Mouse (Mus musculus) spleen, postnatal 10 days (tissue): ENCODE measurements around the gene Icosl.
A peak's percentile ranks its signal among the peaks of the same experiment; 100 is the strongest.
"Not testable (repeated sequence)": the region's sequence is repeated elsewhere in the genome, so short reads cannot be mapped to it uniquely, and the experiment has no call there.

Source experiments
- DNase-seq, 2 experiments: peaks; one replicate each; pipeline ENCODE4 v3.0.0; 2021 to 2022; ENCODE audit warnings: low spot score in 2 of 2

Gene Icosl

DNA sequence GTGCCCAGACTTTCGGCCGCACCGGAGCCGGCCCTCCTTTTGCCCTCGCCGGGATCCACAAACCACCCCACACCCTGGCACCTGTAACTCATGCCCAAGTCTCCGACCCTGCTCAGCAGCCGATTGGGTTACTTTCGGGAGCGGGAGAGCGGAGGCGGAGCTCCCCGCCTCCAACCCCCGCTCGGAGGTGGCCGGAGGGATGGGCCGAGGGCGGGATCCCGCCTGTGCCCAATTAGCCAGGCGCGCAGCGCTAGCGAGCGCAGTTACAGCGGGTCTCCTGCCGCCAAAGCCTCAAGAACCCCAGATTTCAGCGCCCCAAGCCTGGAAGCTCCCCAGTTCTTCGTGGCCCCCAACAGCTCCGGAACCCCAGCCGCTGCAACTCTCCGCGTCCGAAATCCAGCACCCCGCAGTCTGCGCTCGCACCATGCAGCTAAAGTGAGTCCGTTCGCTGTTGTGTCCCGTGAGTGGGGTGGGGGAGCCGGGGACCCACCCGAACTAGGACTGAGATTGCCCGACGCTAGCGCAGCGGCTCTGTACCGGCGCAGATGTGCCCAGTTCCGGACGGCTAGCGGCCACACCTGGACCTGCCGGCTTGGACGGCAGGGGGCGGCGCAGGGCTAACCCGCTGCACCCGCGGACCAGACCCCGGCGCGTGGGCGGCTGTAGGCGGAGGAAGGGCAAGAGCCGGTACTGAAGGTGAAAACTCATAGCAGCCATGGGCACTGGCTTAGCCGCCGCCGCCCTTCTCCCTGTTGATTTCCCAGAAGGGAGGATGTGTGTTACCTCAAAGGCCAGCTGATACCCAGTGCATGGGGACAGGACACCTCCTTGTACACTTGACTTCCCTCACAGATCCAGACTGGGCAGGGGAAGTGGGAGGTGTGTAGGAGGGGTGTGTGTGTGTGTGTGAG, at the start of gene Icosl:
Gene Icosl (plus strand): TSS at position 202 of the 911 bp plus-strand sequence.
- peak; percentile 63 to 87 for DNase-seq

DNA sequence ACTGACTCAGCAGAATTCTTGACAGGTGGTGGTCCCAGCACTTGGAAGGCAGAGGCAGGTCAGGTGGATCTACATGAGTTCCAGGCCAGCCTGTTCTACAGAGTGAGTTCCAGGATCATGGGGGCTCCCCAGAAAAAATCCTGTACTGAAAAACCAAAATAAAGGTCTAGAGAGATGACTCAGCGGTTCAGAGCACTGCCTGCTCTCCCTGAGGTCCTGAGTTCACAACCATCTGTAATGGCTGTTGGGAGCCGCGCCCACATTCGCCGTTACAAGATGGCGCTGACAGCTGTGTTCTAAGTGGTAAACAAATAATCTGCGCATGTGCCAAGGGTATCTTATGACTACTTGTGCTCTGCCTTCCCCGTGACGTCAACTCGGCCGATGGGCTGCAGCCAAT, 49.1 kb upstream of the Icosl start:
- peak in 1 of 2 experiments; percentile 33 for DNase-seq

DNA sequence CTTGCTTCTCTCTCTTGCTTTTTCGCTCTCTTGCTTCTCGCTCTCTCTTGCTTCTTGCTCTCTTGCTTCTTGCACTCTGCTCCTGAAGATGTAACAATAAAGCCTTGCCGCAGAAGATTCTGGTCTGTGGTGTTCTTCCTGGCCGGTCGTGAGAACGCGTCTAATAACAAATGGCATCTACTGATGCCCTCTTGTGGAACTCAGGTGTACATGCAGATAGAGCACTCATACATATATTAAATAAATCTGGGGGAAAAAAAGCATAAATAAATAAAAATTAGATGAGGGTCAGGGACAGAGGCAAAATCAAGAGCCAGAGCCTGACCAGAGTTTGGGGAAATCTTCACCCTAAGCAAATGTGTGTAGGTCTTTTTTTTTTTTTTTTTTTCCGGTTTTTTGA, 43.6 kb upstream of the Icosl start:
- not testable (repeated sequence) for DNase-seq

- DNase-seq = peak in 1 of 2 experiments; percentile 83
These were observed 41.0 kb upstream of the Icosl start for GRCm38 (mm10) chr10:78028129-78028528.

GRCm38 (mm10) chr10:78029080-78029479, 40.0 kb upstream of the Icosl start:
- DNase-seq = no peak

- DNase-seq = no peak
These were observed 37.1 kb upstream of the Icosl start for GRCm38 (mm10) chr10:78031987-78032386.

- DNase-seq = no peak
These were observed 32.0 kb upstream of the Icosl start for GRCm38 (mm10) chr10:78037139-78037538.

- DNase-seq = no peak
These were observed 27.5 kb upstream of the Icosl start, which contains the start of gene Dnmt3l for GRCm38 (mm10) chr10:78041647-78042046. TSS of gene Dnmt3l (plus strand) at chr10:78041947.

DNA sequence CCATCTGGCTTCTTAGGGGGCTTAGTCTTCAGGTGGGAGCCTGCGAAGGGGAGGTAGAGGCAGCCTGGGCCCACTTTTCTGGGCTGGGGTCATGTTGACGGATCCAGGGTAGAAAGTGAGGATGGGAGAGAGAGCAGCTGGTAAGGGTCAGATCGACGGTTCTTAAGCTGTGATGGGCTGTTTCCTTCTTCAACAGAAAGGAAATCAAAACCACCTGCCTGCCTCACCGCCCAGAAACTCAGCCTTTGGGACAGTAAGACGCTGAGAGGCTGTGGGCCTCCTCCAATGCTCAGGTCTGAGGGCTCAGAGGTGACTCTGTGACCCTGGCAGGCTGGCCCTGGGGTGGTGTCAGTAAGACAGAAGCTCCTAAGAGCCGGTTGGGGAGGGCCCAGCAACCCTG, 27.0 kb upstream of the Icosl start:
- no peak for DNase-seq

GRCm38 (mm10) chr10:78042697-78043405, 26.3 kb upstream of the Icosl start:
- DNase-seq = no peak

GRCm38 (mm10) chr10:78043406-78043836, 25.7 kb upstream of the Icosl start, which contains the start of gene Aire:
TSS of gene Aire (minus strand) at chr10:78043610.
- peak; percentile 51 to 72 for DNase-seq

GRCm38 (mm10) chr10:78044531-78044930, 24.6 kb upstream of the Icosl start:
- DNase-seq = no peak

- DNase-seq = no peak
These were observed 22.7 kb upstream of the Icosl start for GRCm38 (mm10) chr10:78046388-78046787.

DNA sequence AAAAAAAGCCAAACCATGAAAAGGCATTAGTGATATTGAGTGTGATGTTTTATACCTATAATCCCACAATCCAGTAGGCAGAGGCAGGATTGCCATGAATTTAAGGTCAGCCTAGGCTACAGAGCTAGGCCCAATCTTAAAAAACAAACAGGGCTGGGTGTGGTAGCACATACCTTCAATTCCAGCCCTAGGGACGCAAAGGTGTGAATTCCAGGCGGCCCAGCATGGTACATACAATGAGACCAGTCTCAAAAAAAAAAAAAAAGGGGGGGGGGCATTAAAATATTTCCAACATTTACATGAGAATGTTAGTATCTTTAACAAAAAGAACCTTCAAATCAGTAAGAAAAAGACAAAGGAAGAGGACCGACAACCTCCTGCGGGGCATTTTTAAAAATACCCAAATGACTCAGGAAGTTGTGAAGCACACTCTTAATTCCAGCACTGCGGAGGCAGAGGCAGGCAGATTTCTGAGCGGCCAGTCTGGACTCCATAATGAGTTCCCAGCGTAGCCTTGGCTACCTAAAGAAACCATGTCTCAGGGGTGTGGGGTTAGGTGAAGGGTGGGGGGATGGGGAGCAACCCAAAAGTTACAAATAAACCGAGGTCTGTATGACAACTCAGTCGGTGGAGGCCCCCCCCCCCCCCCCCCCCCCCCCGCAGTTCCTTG, 20.9 kb upstream of the Icosl start:
- no peak for DNase-seq

DNA sequence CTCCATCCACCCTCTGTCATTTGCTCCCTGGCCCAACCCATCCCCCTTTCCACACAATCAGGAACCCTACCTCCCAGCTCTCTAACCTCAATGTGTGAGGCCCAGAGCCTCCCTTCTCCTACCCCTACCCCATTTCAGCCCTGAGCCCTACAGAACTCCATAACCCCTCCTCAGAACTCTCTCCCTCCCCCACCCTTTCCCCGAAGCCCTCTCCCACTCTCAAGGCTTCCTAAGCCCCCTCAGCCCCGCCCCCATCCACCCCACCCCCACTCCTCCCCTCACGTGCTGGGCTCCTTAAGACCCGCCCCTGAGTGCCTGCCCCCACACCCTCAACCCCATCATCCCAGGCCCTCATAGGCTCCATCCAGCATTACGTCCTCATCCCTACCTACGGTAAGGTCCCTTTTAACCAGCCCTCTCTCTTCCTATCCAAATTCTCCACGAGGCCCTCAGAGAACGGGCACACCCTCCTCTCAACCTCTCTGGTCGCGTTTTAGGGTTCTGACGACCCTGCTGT, 19.5 kb upstream of the Icosl start:
- no peak for DNase-seq

GRCm38 (mm10) chr10:78054633-78055565, 14.2 kb upstream of the Icosl start:
- no peak for DNase-seq

DNA sequence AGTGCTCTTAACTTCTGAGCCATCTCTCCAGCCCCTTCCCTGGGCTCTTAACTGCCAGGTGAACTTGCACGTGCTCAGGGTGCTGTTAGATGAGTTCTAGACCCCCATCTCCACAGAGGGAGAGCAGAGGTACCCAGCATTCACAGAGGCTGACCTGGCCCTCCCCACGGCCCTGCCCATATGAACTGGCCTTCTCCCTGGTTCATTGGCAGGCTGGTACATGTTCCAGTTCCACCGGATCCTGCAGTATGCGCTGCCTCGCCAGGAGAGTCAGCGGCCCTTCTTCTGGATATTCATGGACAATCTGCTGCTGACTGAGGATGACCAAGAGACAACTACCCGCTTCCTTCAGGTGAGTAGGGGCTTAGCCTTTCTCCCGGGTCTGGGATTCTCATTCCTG, 12.0 kb upstream of the Icosl start:
- DNase-seq = no peak

GRCm38 (mm10) chr10:78063122-78063521, 6.0 kb upstream of the Icosl start:
- no peak for DNase-seq

- DNase-seq = peak in 1 of 2 experiments; percentile 54
These were observed 1.9 kb upstream of the Icosl start for GRCm38 (mm10) chr10:78067226-78067625.

DNA sequence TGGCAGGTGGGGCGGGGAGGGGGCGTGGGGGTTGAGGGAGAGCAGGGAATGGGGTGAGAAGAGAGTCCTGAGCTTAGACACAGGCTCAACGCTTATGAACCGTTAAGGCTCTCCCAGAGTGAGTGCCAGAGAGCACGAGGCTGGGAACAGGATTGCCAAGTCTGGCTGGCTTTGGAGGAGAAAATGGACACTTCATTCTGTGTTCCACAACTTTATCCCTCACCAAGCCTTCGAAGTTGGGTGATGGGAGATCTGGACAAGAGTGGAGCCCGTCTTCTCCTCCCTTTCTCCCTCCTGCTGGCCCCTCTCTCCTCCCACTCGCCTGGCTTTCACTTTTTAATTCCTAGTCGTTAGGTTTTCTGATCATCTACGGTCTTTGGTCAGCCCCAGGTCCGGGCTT, 561 bp upstream of the Icosl start:
- no peak for DNase-seq

DNA sequence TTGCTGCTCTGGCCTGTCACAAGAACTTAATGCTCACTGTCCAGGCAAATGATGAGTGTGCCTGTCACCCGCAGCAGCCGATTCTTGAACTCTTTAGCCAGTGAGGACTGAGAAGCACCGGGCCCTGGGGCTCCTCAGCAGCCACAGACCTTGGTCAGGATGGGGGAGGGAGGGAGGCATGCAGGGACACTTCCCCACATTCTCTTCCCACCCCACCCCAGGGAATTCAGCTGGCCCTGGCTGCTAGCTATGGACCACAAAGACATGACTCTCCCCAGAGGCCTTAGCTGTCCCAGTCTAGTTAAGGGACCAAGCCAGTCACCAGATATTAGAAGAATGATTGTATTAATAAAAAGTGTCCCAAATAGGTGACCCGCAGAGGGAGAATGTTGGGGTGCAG, 5.0 kb downstream of the Icosl start:
- DNase-seq = no peak
